Comparison of ENCODE assay signal across 22 mouse cellular contexts in the genomic region with DNA sequence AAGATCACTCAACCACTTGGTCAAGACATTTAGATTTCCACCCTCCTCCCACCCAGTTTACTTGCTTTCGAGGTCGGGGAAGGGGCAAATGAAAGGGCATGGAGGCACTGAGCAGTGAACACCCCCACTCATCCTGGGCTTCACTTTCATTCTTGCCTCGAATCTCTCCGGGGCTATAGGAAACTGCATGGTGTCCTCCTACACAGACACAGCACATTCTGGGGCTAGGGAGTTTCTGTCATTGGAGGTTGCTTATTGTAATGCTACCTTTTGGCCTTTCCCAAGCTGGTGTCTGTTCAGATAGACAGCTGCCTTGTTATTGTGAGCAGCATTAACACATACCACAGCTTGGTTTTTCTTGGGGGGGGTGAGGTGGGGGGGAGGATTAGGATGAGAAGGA.
"Had no signal": no experiment of that assay in that cellular context is flagged by ENCODE, and none has a peak within 500 bp of the region (broad histone marks: within the 10 kb centered on the region; RNA-seq: fewer than 3 reads in every experiment).

No protein-coding gene starts in this region.

- H3K9ac ChIP-seq: heart, embryonic 12.5 days; hindbrain, embryonic 13.5 days; hindbrain, embryonic 15.5 days; limb, embryonic 13.5 days; limb, embryonic 15.5 days; liver, embryonic 12.5 days; liver, embryonic 14.5 days had no signal

- H3K4me2 ChIP-seq: heart, embryonic 12.5 days; hindbrain, embryonic 13.5 days; hindbrain, embryonic 15.5 days; limb, embryonic 13.5 days; limb, embryonic 15.5 days; liver, embryonic 12.5 days had no signal

- H3K9me3 ChIP-seq: heart, embryonic 10.5 days; hindbrain, embryonic 13.5 days; hindbrain, embryonic 15.5 days; limb, embryonic 13.5 days; limb, embryonic 15.5 days; liver, embryonic 12.5 days had no signal

- H3K27ac ChIP-seq: heart, embryonic 10.5 days; hindbrain, embryonic 13.5 days; hindbrain, embryonic 15.5 days; hindbrain, postnatal 0 days; limb, embryonic 13.5 days; limb, embryonic 15.5 days; liver, embryonic 12.5 days; liver, embryonic 14.5 days had no signal

- H3K36me3 ChIP-seq: heart, embryonic 10.5 days; heart, embryonic 12.5 days; hindbrain, embryonic 13.5 days; hindbrain, embryonic 15.5 days; limb, embryonic 13.5 days; limb, embryonic 15.5 days; liver, embryonic 12.5 days had no signal

- DNase-seq: gastrocnemius, postnatal 14 days; gastrocnemius, postnatal 36 days; heart, adult 18-20 months; heart, postnatal 10 days; heart, postnatal 36 days; kidney, adult 18-20 months; kidney, adult 8-10 months; kidney, postnatal 14 days; kidney, postnatal 36 days; layer of hippocampus, adult 9-11 months; layer of hippocampus, postnatal 36 days; left cerebral cortex, postnatal 4 days had no signal

- ATAC-seq: hindbrain, postnatal 0 days; intestine, embryonic 16.5 days; liver, embryonic 12.5 days had no signal

- H3K27me3 ChIP-seq: heart, embryonic 12.5 days; hindbrain, embryonic 13.5 days; hindbrain, embryonic 15.5 days; limb, embryonic 13.5 days; limb, embryonic 15.5 days; liver, embryonic 12.5 days had no signal

- H3K4me3 ChIP-seq: heart, embryonic 10.5 days; heart, embryonic 12.5 days; hindbrain, embryonic 13.5 days; hindbrain, embryonic 15.5 days; limb, embryonic 13.5 days; limb, embryonic 15.5 days; liver, embryonic 12.5 days had no signal

- H3K4me1 ChIP-seq: hindbrain, embryonic 13.5 days; hindbrain, embryonic 15.5 days; limb, embryonic 13.5 days; limb, embryonic 15.5 days; liver, embryonic 12.5 days had no signal
